Mouse (Mus musculus): ENCODE data around the gene Znhit6. TPM values are rescaled to one million over a fixed set of nuclear protein-coding genes. Genes with fewer than 3 reads are reported as not detected.

Gene Znhit6
- total RNA-seq, 2 experiments from 2014 or later = 14.9 to 17.2 TPM

Other genes starting within 250 kb of the Znhit6 start
- gene Ccn1, start 73.8 kb downstream of the Znhit6 start, total RNA-seq (2021) = 1 to 10 TPM; 4.7 to 5.0 TPM
- 10 to 100 TPM; 51.2 to 54.6 TPM for gene Ddah1, start 182.5 kb downstream of the Znhit6 start, total RNA-seq (2021)